Mouse (Mus musculus) midbrain, embryonic 11.5 days (tissue): ENCODE measurements around the gene Arhgap17. TPM values are rescaled to one million over a fixed set of nuclear protein-coding genes. Genes with fewer than 3 reads are reported as not detected.

ENCODE experiments used
- ATAC-seq: fragments of 200-750 bp; cut with Nextera tagmentation; 2 replicates; pipeline ENCODE4 v1.8.0; 2017; ENCODE audit warnings: moderate TSS enrichment, moderate library complexity; ENCODE audit not compliant: low FRiP score
- DNase-seq: peaks from one replicate; pipeline ENCODE4 v3.0.0; 2015; ENCODE audit warnings: low spot score; ENCODE audit errors: missing footprints
- H3K27ac ChIP-seq: fragments of 300-500 bp; sonication (generic); 2 replicates; pipeline ENCODE4 v1.5.1; 2014; ENCODE audit warnings: low read depth, low read length
- H3K27me3 ChIP-seq: fragments of 300-500 bp; sonication (generic); 2 replicates; pipeline ENCODE4 v1.6.1; 2014; ENCODE audit warnings: mild to moderate bottlenecking, low read length, moderate library complexity, mixed read lengths; ENCODE audit not compliant: control insufficient read depth, insufficient read depth
- H3K36me3 ChIP-seq: fragments of 300-500 bp; sonication (generic); 2 replicates; pipeline ENCODE4 v1.6.1; 2014; ENCODE audit warnings: mild to moderate bottlenecking, low read length, moderate library complexity, mixed read lengths; ENCODE audit not compliant: control insufficient read depth, insufficient read depth
- H3K4me1 ChIP-seq: fragments of 300-500 bp; sonication (generic); 2 replicates; pipeline ENCODE4 v1.6.1; 2014; ENCODE audit warnings: low read length; ENCODE audit not compliant: control insufficient read depth, insufficient read depth
- H3K4me2 ChIP-seq: fragments of 300-500 bp; sonication (generic); 2 replicates; pipeline ENCODE4 v1.6.1; 2014; ENCODE audit warnings: mild to moderate bottlenecking, moderate library complexity
- H3K4me3 ChIP-seq: fragments of 300-500 bp; sonication (generic); 2 replicates; pipeline ENCODE4 v1.5.1; 2014; ENCODE audit warnings: low read depth, low read length
- H3K9ac ChIP-seq: fragments of 300-500 bp; sonication (generic); 2 replicates; pipeline ENCODE4 v1.6.1; 2014; ENCODE audit warnings: low read length
- H3K9me3 ChIP-seq: fragments of 300-500 bp; sonication (generic); 2 replicates; pipeline ENCODE4 v1.6.1; 2016; ENCODE audit warnings: low read length; ENCODE audit not compliant: control insufficient read depth
- WGBS: fragments of 180-500 bp; shearing (Covaris S2); extraction: QIAGEN DNeasy Blood & Tissue Kit; methylation state at CpG from one replicate; pipeline ENCODE4 v1.1.7; 2014; 5-methylcytosine and 5-hydroxymethylcytosine counted together
- polyA plus RNA-seq: library from polyadenylated mRNA; unstranded; fragments of >200 nt; fragmentation: Nextera tagmentation; extraction: Ambion mirVana; gene quantifications from 2 replicates; pipeline ENCODE4 v1.2.1, GENCODE M21; 2014

Arhgap17 gene
- polyA plus RNA-seq, 1 experiment from 2014 or later: 26.2 TPM

- Histone ChIP-seq H3K9ac (no peak overlapping the region), H3K27me3 (no peaks in the 10 kb centered on the region), H3K4me3 (no peak overlapping the region), H3K9me3 (no peaks in the 10 kb centered on the region), H3K27ac (no peak overlapping the region), H3K4me1 (no peaks in the 10 kb centered on the region), H3K4me2 (no peak overlapping the region), H3K36me3 (no peaks in the 10 kb centered on the region)
- ATAC-seq: no peak
- 90% methylated on average over 3 of the region's 3 CpGs for WGBS
- no peak for DNase-seq
These were observed 31.4 kb upstream of the Arhgap17 start for GRCm38 (mm10) chr7:123401121-123401520.

- H3K9me3 ChIP-seq: no peaks in the 10 kb centered on the region
- H3K27ac ChIP-seq: no peak overlapping the region
- H3K27me3 ChIP-seq: no peaks in the 10 kb centered on the region
- ATAC-seq (no peak), DNase-seq (no peak)
- H3K4me3 ChIP-seq: no peak overlapping the region
- H3K4me1 ChIP-seq: no peaks in the 10 kb centered on the region
- no peak overlapping the region for H3K9ac ChIP-seq
- H3K4me2 ChIP-seq: no peak overlapping the region
- H3K36me3 ChIP-seq: no peaks in the 10 kb centered on the region
- WGBS: 83% methylated on average over 4 of the region's 4 CpGs
These were observed 29.6 kb upstream of the Arhgap17 start for GRCm38 (mm10) chr7:123399286-123399685.

GRCm38 (mm10) chr7:123398828-123399227 is 29.1 kb upstream of the Arhgap17 start:
- H3K9me3 ChIP-seq: no peaks in the 10 kb centered on the region
- no peak overlapping the region for H3K9ac ChIP-seq
- WGBS: 28% methylated on average over 7 of the region's 7 CpGs
- DNase-seq (peak; percentile 92), ATAC-seq (0 out of 2 replicates have a peak, but pooled peaks have one; percentile 44)
- no peaks in the 10 kb centered on the region for H3K4me1 ChIP-seq
- no peaks in the 10 kb centered on the region for H3K27me3 ChIP-seq
- H3K36me3 ChIP-seq: no peaks in the 10 kb centered on the region
- no peak overlapping the region for H3K4me3 ChIP-seq
- no peak overlapping the region for H3K27ac ChIP-seq
- no peak overlapping the region for H3K4me2 ChIP-seq

- Histone ChIP-seq H3K9ac (no peak overlapping the region), H3K36me3 (no peaks in the 10 kb centered on the region), H3K4me3 (no peak overlapping the region), H3K27me3 (no peaks in the 10 kb centered on the region), H3K9me3 (no peaks in the 10 kb centered on the region), H3K4me2 (no peak overlapping the region), H3K27ac (no peak overlapping the region), H3K4me1 (no peaks in the 10 kb centered on the region)
- no peak for DNase-seq
- ATAC-seq: no peak
- WGBS: 92% methylated on average over 8 of the region's 8 CpGs
These were observed 28.2 kb upstream of the Arhgap17 start for GRCm38 (mm10) chr7:123397931-123398330.

- no peak for ATAC-seq
- 83% methylated on average over 8 of the region's 8 CpGs for WGBS
- Histone ChIP-seq H3K4me1 (no peaks in the 10 kb centered on the region), H3K9ac (no peak overlapping the region), H3K27me3 (no peaks in the 10 kb centered on the region), H3K9me3 (no peaks in the 10 kb centered on the region), H3K4me3 (no peak overlapping the region), H3K27ac (no peak overlapping the region), H3K36me3 (no peaks in the 10 kb centered on the region; the same call in 1 of the 2 replicates), H3K4me2 (no peak overlapping the region)
- no peak for DNase-seq
These were observed 27.7 kb upstream of the Arhgap17 start for GRCm38 (mm10) chr7:123397369-123397768.

- 92% methylated on average over 5 of the region's 5 CpGs for WGBS
- H3K27ac ChIP-seq: no peak overlapping the region
- H3K4me1 ChIP-seq: no peaks in the 10 kb centered on the region
- no peak overlapping the region for H3K4me3 ChIP-seq
- no peaks in the 10 kb centered on the region for H3K9me3 ChIP-seq
- H3K36me3 ChIP-seq: no peaks in the 10 kb centered on the region; the same call in 1 of the 2 replicates
- no peak for ATAC-seq
- no peak for DNase-seq
- no peaks in the 10 kb centered on the region for H3K27me3 ChIP-seq
- H3K9ac ChIP-seq: no peak overlapping the region
- no peak overlapping the region for H3K4me2 ChIP-seq
These were observed 27.2 kb upstream of the Arhgap17 start for GRCm38 (mm10) chr7:123396900-123397299.

- no peak for ATAC-seq
- H3K9ac ChIP-seq: no peak overlapping the region
- H3K27me3 ChIP-seq: no peaks in the 10 kb centered on the region
- no peaks in the 10 kb centered on the region for H3K4me1 ChIP-seq
- no peaks in the 10 kb centered on the region for H3K9me3 ChIP-seq
- no peak overlapping the region for H3K27ac ChIP-seq
- no peaks in the 10 kb centered on the region; the same call in 1 of the 2 replicates for H3K36me3 ChIP-seq
- H3K4me2 ChIP-seq: no peak overlapping the region
- 97% methylated on average over 6 of the region's 6 CpGs for WGBS
- H3K4me3 ChIP-seq: no peak overlapping the region
- no peak for DNase-seq
These were observed 24.6 kb upstream of the Arhgap17 start for GRCm38 (mm10) chr7:123394271-123394670.

GRCm38 (mm10) chr7:123389686-123390280 is 20.1 kb upstream of the Arhgap17 start:
- no peaks in the 10 kb centered on the region; the same call in 1 of the 2 replicates for H3K36me3 ChIP-seq
- no peak for ATAC-seq
- 87% methylated on average over 6 of the region's 6 CpGs for WGBS
- no peak overlapping the region for H3K4me2 ChIP-seq
- no peak for DNase-seq
- no peaks in the 10 kb centered on the region for H3K27me3 ChIP-seq
- no peak overlapping the region for H3K4me3 ChIP-seq
- H3K4me1 ChIP-seq: no peaks in the 10 kb centered on the region
- no peaks in the 10 kb centered on the region for H3K9me3 ChIP-seq
- no peak overlapping the region for H3K27ac ChIP-seq
- no peak overlapping the region for H3K9ac ChIP-seq

GRCm38 (mm10) chr7:123385693-123386407 is 16.1 kb upstream of the Arhgap17 start:
- Histone ChIP-seq H3K27ac (no peak overlapping the region), H3K36me3 (no peaks in the 10 kb centered on the region), H3K9me3 (no peaks in the 10 kb centered on the region), H3K9ac (no peak overlapping the region), H3K4me1 (no peaks in the 10 kb centered on the region), H3K27me3 (no peaks in the 10 kb centered on the region), H3K4me2 (no peak overlapping the region), H3K4me3 (no peak overlapping the region)
- DNase-seq (no peak), ATAC-seq (no peak)
- WGBS: 86% methylated on average over 11 of the region's 11 CpGs
